Mouse (Mus musculus) neural tube, embryonic 15.5 days (tissue): ENCODE results near the gene Dagla. TPM values are rescaled to one million over a fixed set of nuclear protein-coding genes. Genes with fewer than 3 reads are reported as not detected.

ENCODE experiments used
- polyA plus RNA-seq: library from polyadenylated mRNA; unstranded; fragments of >200 nt; fragmentation: Nextera tagmentation; extraction: Ambion mirVana; gene quantifications from 2 replicates; pipeline ENCODE4 v1.2.1, GENCODE M21; 2015

Dagla gene
- polyA plus RNA-seq, 1 experiment from 2014 or later, result 12.2 TPM

Other genes with a start within 250 kb of the Dagla start
- 163 and 165 TPM in 2 replicates for gene Fads2, start 203.1 kb downstream of the Dagla start, polyA plus RNA-seq
- gene Fads1, start 122.0 kb downstream of the Dagla start, polyA plus RNA-seq, result 146 and 157 TPM in 2 replicates
- 353 and 355 TPM in 2 replicates for gene Tmem258, start 100.9 kb downstream of the Dagla start, polyA plus RNA-seq
- 22.8 and 42.1 TPM in 2 replicates for gene Fen1, start 100.7 kb downstream of the Dagla start, polyA plus RNA-seq
- 0.79 and 1.7 TPM in 2 replicates for gene Myrf, start 64.1 kb downstream of the Dagla start, polyA plus RNA-seq
- gene Syt7, start 84.2 kb upstream of the Dagla start, polyA plus RNA-seq, result 10.4 and 17.3 TPM in 2 replicates
- 1.1 and 1.3 TPM in 2 replicates for gene Lrrc10b, start 152.6 kb upstream of the Dagla start, polyA plus RNA-seq
- gene Ppp1r32, start 178.1 kb upstream of the Dagla start, polyA plus RNA-seq, result 0.79 and 1.2 TPM in 2 replicates
- gene Cpsf7, start 220.4 kb upstream of the Dagla start, polyA plus RNA-seq, result 45.6 and 47.2 TPM in 2 replicates
- gene Sdhaf2, start 221.3 kb upstream of the Dagla start, polyA plus RNA-seq, result 67.5 and 67.7 TPM in 2 replicates